Mouse (Mus musculus) telencephalon, adult 2 months (tissue): Measurements from ENCODE around the gene Sult2b1.

ENCODE experiments used
- DNase-seq: peaks from one replicate; pipeline ENCODE4 v3.0.0-alpha.2; 2011; ENCODE audit warnings: low read depth, low spot score

Gene Sult2b1

GRCm38 (mm10) chr7:45695098-45695497 lies 89.4 kb downstream of the Sult2b1 start:
- DNase-seq, result no peak

- DNase-seq, result no peak
Measured at GRCm38 (mm10) chr7:45693921-45694591, 90.4 kb downstream of the Sult2b1 start, which contains the start of gene Sec1. Sec1 (minus strand) TSS chr7:45694402.

GRCm38 (mm10) chr7:45692364-45692763 lies 92.1 kb downstream of the Sult2b1 start:
- no peak for DNase-seq

- no peak for DNase-seq
Measured at GRCm38 (mm10) chr7:45689800-45690199, 94.7 kb downstream of the Sult2b1 start.

GRCm38 (mm10) chr7:45689099-45689498 lies 95.4 kb downstream of the Sult2b1 start:
- DNase-seq, result no peak

- no peak for DNase-seq
Measured at GRCm38 (mm10) chr7:45686841-45687240, 97.6 kb downstream of the Sult2b1 start.

GRCm38 (mm10) chr7:45685811-45686210 lies 98.7 kb downstream of the Sult2b1 start:
- DNase-seq, result no peak

- DNase-seq, result no peak
Measured at GRCm38 (mm10) chr7:45683396-45684050, 100.9 kb downstream of the Sult2b1 start, which contains the start of gene Ntn5. Ntn5 (plus strand) TSS chr7:45684022.

- DNase-seq, result no peak
Measured at GRCm38 (mm10) chr7:45682144-45683126, 102.0 kb downstream of the Sult2b1 start.

GRCm38 (mm10) chr7:45681046-45681736 lies 103.3 kb downstream of the Sult2b1 start:
- no peak for DNase-seq
